Mouse (Mus musculus) heart, adult 2 months (tissue): Measurements from ENCODE around the gene Slpi. TPM values are rescaled to one million over a fixed set of nuclear protein-coding genes. Genes with fewer than 3 reads are reported as not detected.

Experiments used
- DNase-seq, 2 experiments: peaks; one replicate each; pipeline ENCODE4 v3.0.0; 2021
- H3K27ac ChIP-seq: fragments of 200-600 bp; 2 replicates; pipeline ENCODE4 v1.8.1; 2022
- H3K27me3 ChIP-seq: fragments of 200-500 bp; 2 replicates; pipeline ENCODE4 v1.6.1; 2012; ENCODE audit warnings: mild to moderate bottlenecking, low read length, inconsistent platforms, mixed read lengths; ENCODE audit not compliant: control insufficient read depth, insufficient read depth
- H3K36me3 ChIP-seq: fragments of 200-500 bp; 2 replicates; pipeline ENCODE4 v1.6.1; 2012; ENCODE audit warnings: low read length, inconsistent platforms; ENCODE audit not compliant: control insufficient read depth, insufficient read depth
- H3K4me1 ChIP-seq: fragments of 200-500 bp; 2 replicates; pipeline ENCODE4 v1.6.1; 2011; ENCODE audit warnings: low read length; ENCODE audit not compliant: control insufficient read depth, insufficient read depth
- H3K4me3 ChIP-seq: fragments of 200-600 bp; 2 replicates; pipeline ENCODE4 v1.8.1; 2022
- H3K79me2 ChIP-seq: fragments of 200-500 bp; replicated peaks from 2 replicates; pipeline ENCODE4 v1.6.1; 2012; ENCODE audit warnings: mild to moderate bottlenecking, inconsistent platforms, low read length, moderate library complexity, mixed read lengths; ENCODE audit not compliant: control insufficient read depth, insufficient read depth
- H3K9ac ChIP-seq: fragments of 200-500 bp; 2 replicates; pipeline ENCODE4 v1.6.1; 2012; ENCODE audit warnings: low read depth, mild to moderate bottlenecking, control low read depth, inconsistent platforms, low read length, mixed read lengths
- CTCF ChIP-seq: fragments of 200-600 bp; IDR thresholded peaks from 2 replicates; pipeline ENCODE4 v1.8.1; 2022; ENCODE audit warnings: antibody characterized with exemption, mild to moderate bottlenecking, moderate library complexity
- EP300 ChIP-seq: fragments of 200-500 bp; IDR thresholded peaks from 2 replicates; pipeline ENCODE4 v1.6.1; 2011; ENCODE audit warnings: low read depth, low read length, control low read depth; ENCODE audit not compliant: insufficient read depth
- POLR2A ChIP-seq: fragments of 200-500 bp; IDR thresholded peaks from 2 replicates; pipeline ENCODE4 v1.6.1; 2011; ENCODE audit warnings: mild to moderate bottlenecking, low read depth, low read length, control low read depth; ENCODE audit not compliant: insufficient read depth
- WGBS: fragments of 180-500 bp; shearing (Covaris S2); methylation state at CpG from one replicate; pipeline ENCODE4 v1.1.7; 2018; 5-methylcytosine and 5-hydroxymethylcytosine counted together
- intact Hi-C: fragments of 180-260 bp; cut with DNase I; formaldehyde crosslinking; loops from one replicate; pipeline ENCODE4 v1.15.1; 2025
- long read RNA-seq: library from polyadenylated mRNA; stranded (forward); transcript quantifications from one replicate; pipeline ENCODE4 v2.0.0, GENCODE M21; 2021
- polyA plus RNA-seq: library from polyadenylated mRNA; depleted of rRNA; stranded (reverse); fragments of >200 nt; gene quantifications from 2 replicates; pipeline ENCODE4 v1.2.3, GENCODE M21; 2012; rRNA removed
- total RNA-seq, 2 experiments: library from RNA; stranded (reverse); gene quantifications; 2 replicates each; pipeline ENCODE4 v1.2.3; 2021

The Slpi gene
- total RNA-seq, result 10 to 100 TPM; 10.9 to 26.4 TPM
- 3.1 and 8.3 TPM in 2 replicates for polyA plus RNA-seq
- long read RNA-seq, transcript Slpi-201 (4 exons, 876 nt), result major isoform, 9 of 10 reads
- long read RNA-seq, partial matches to known transcripts, result 1 of 10 reads
- long read RNA-seq, other reads (novel, unspliced or antisense), result 0 of 10 reads

DNA sequence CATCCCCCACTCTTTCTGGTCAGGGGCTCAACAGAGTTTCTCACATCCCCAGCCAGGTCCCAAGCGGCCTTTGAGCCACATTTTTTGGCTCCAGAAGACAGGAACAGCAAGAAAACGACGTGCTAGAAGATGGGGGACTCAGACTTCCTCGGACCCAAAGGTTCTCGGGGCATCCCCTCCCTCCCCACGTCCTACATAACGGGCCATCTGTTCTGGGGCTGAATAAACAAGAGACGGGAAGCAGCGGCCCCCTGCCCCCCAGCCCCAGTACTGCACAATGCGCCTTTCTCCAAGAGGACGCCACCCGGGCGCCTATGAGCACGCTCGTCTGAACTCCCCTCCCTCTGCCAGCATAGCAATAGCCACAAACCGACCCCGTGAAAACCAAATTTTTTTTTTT, at the start of gene Slpi:
Gene Slpi (minus strand): TSS at position 76 of the 400 bp plus-strand sequence.
- H3K79me2 ChIP-seq, result no peaks in the 10 kb centered on the region
- H3K27me3 ChIP-seq, result peaks cover 3% of the 10 kb centered on the region; the same call in 1 of the 2 replicates
- no peak within 1 kb of the TSS for H3K27ac ChIP-seq
- H3K9ac ChIP-seq, result peak within 1 kb of the TSS; percentile 57
- no peak for DNase-seq
- H3K4me3 ChIP-seq, result peak within 1 kb of the TSS; percentile 43
- TF ChIP-seq POLR2A, result no peak
- TF ChIP-seq CTCF, result no peak
- no peak for TF ChIP-seq EP300
- intact Hi-C loops, result loop anchor here (5.0 kb wide), 1 partner anchor 287 kb away; no protein-coding TSS in a partner anchor
- WGBS, result 2% methylated on average over 17 of the region's 17 CpGs
- H3K4me1 ChIP-seq, result no peaks in the 10 kb centered on the region; the same call in 1 of the 2 replicates
- H3K36me3 ChIP-seq, result no peaks in the 10 kb centered on the region

DNA sequence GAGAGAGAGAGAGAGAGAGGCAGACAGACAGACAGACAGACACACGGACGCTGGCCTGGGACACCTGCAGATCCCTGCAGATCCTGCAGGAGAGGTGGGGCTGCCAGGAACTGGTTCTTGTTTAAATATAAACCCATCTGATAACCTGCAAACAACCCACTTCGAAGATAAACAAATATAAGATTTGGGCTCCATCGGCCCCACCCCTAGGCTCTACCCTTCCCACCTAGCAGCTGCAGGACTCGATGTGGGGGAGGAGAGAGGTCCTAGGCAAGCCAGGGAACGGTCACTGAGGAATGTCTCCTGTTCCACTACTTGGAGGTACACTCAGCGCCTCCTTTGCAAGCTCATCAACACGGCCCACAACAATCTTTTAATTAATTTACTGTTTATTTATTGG, 49.4 kb upstream of the Slpi start:
- intact Hi-C loops, result no loop called here
- no peak for DNase-seq

DNA sequence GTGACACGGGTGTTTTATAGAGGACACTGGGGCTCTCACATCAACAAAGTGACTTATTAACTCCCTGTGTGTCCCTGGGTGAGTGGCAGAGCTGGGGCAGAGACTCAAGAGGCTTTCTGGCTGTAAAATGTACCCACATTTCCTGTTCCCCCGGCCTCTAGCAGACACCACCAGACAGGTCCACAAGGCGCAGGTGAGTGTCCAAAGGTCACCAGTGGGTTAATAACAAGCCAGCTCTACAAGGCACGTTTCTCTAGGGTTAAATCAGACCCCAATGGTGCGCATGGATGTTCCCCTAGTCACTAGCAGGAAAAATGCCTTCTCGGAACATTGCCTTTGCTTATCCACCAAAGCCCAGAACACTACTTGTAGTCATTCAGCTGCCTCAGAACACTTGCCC, 48.8 kb upstream of the Slpi start:
- no peak overlapping the region for H3K9ac ChIP-seq
- no peak overlapping the region for H3K4me3 ChIP-seq
- H3K4me1 ChIP-seq, result peaks cover 8% of the 10 kb centered on the region
- H3K36me3 ChIP-seq, result no peaks in the 10 kb centered on the region
- no peaks in the 10 kb centered on the region for H3K79me2 ChIP-seq
- no peak for TF ChIP-seq POLR2A
- TF ChIP-seq CTCF, result no peak
- no peak for DNase-seq
- H3K27me3 ChIP-seq, result no peaks in the 10 kb centered on the region
- 81% methylated on average over 6 of the region's 6 CpGs for WGBS
- intact Hi-C loops, result no loop called here
- no peak overlapping the region for H3K27ac ChIP-seq

More for the DNA sequence above, 49.4 kb upstream of the Slpi start:
- H3K4me1 ChIP-seq, result peaks cover 7% of the 10 kb centered on the region
- no peak overlapping the region for H3K4me3 ChIP-seq
- H3K27me3 ChIP-seq, result no peaks in the 10 kb centered on the region
- H3K9ac ChIP-seq, result no peak overlapping the region
- no peaks in the 10 kb centered on the region for H3K36me3 ChIP-seq
- no peak overlapping the region for H3K27ac ChIP-seq
- 65% methylated on average over 8 of the region's 8 CpGs for WGBS
- no peak for TF ChIP-seq CTCF
- no peak for TF ChIP-seq EP300
- no peak for TF ChIP-seq POLR2A
- H3K79me2 ChIP-seq, result no peaks in the 10 kb centered on the region

DNA sequence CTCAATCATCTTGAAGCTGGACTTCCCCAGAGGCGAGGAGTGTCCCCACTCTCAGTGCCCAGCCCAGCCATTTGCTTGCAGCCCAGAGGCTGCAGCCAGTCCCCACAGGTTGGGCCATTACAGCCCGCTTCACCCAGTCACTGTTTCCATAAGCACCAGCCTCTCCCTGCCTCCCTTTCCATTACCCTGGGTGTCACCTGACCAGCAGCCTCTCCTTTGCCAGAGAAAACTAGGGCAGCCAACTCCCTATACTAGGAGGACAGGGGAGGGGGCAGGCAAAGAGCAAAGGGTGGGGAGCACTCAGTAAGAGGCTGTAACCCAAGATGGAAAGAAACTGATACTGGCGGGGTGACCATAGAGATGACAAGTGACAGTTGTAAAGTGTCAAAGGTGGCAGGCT, 48.1 kb upstream of the Slpi start:
- no peak overlapping the region for H3K4me3 ChIP-seq
- intact Hi-C loops, result no loop called here
- H3K27me3 ChIP-seq, result no peaks in the 10 kb centered on the region
- no peaks in the 10 kb centered on the region for H3K79me2 ChIP-seq
- peak overlapping the region; percentile 9; the same call in 1 of the 2 replicates for H3K27ac ChIP-seq
- WGBS, result 64% methylated on average over 3 of the region's 3 CpGs
- no peak for TF ChIP-seq EP300
- no peak for TF ChIP-seq CTCF
- H3K9ac ChIP-seq, result no peak overlapping the region
- peak in 1 of 2 experiments; percentile 47 for DNase-seq
- no peaks in the 10 kb centered on the region for H3K36me3 ChIP-seq
- H3K4me1 ChIP-seq, result peaks cover 12% of the 10 kb centered on the region

DNA sequence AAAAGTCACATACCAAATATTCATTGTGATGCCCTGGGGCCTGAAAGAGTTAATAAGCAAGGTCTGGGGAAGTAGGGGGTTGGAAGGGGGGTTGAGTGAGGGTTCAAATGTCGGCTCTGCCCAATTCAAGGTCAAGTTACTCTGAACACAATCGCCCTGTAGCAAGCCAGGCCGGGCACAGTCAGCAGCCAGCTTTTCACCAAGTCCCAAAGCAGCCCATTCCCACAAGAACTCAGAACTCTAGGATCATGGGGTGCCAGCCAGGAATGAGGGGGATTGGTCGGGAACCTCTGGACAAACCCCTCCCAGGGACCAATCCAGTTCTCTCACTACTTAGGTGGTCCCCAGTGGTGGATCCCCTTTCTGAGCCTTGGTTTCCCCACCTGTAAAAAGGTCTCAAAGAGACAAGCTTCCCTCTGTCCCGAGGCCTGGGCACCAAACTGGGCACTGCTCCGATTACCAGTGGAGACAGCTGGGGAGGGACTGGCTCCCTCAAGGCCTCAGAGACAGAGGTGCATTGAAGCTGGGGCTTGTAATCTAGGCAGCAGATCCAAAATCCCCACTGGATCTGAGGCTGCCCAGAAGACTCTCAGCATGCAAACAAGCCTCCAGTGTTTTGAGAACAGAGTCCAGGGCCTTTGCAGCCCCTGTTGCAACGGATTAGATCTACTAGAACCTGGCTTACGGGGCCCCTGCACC, 47.5 kb upstream of the Slpi start:
- H3K27me3 ChIP-seq, result no peaks in the 10 kb centered on the region
- no peaks in the 10 kb centered on the region for H3K36me3 ChIP-seq
- peak overlapping the region; percentile 9; the same call in 1 of the 2 replicates for H3K27ac ChIP-seq
- no peak overlapping the region for H3K4me3 ChIP-seq
- H3K4me1 ChIP-seq, result peaks cover 12% of the 10 kb centered on the region
- H3K9ac ChIP-seq, result no peak overlapping the region
- no peaks in the 10 kb centered on the region for H3K79me2 ChIP-seq
- no peak for DNase-seq
- TF ChIP-seq EP300 (no peak), CTCF (no peak), POLR2A (no peak)
- intact Hi-C loops, result no loop called here
- 46% methylated on average over 8 of the region's 8 CpGs for WGBS

DNA sequence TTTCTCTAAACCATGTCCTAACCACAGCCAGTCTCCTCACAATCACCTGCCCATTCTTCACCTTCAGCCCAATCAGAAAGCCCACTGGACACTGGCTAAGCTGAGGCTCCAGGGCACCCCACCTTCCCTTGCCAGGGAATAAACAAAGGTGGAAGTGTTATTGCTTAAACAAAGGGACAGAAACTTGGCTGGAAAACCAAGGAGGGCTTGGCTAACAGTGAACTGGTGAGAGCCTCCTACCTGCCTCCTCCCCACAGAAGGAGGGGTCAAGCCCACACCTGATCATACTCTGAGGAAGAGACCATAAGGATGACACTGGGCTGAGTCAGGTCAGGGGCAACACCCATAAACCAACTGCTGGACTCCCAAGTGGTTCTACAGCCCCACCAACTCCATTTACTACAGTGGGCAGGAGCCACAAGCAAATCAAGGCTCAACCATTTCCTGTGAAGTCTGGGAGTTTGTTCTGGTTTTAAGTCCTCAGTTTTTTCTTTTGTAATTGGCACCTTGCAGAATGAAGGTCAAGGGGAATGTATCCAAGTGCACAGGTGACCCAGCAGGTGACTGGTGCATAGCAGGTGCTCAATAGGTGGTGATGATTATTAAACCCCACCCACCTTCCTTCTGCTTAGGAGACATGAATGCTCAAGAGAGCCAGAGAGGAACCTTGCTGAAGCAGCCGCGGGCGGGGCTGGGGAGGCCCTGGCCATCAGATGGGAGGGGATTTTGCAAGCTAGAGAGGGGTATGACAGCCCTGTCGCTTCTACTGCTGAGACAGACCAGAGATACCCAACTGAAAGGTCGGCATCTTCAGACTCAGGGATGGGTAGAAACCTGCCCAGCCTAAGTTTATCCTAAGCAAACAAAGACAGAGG, 46.6 kb upstream of the Slpi start:
- Histone ChIP-seq H3K27me3 (no peaks in the 10 kb centered on the region), H3K36me3 (no peaks in the 10 kb centered on the region), H3K9ac (no peak overlapping the region), H3K4me1 (peaks cover 12% of the 10 kb centered on the region), H3K27ac (no peak overlapping the region), H3K79me2 (no peaks in the 10 kb centered on the region), H3K4me3 (no peak overlapping the region)
- 42% methylated on average over 5 of the region's 5 CpGs for WGBS
- DNase-seq, result no peak
- intact Hi-C loops, result no loop called here
- no peak for TF ChIP-seq EP300
- no peak for TF ChIP-seq CTCF
- no peak for TF ChIP-seq POLR2A
